Mouse (Mus musculus) liver, postnatal 0 days (tissue): ENCODE data around the gene Gper1. TPM values are rescaled to one million over a fixed set of nuclear protein-coding genes. Genes with fewer than 3 reads are reported as not detected.

ENCODE experiments used
- ATAC-seq: fragments of 200-750 bp; cut with Nextera tagmentation; 2 replicates; pipeline ENCODE4 v1.8.0; 2017; ENCODE audit warnings: mild to moderate bottlenecking, moderate library complexity
- DNase-seq: peaks from one replicate; pipeline ENCODE4 v3.0.0-alpha.2; 2016
- H3K27ac ChIP-seq: fragments of 300-500 bp; sonication (generic); 2 replicates; pipeline ENCODE4 v1.5.1; 2014; ENCODE audit warnings: antibody characterized with exemption, moderate library complexity, mild to moderate bottlenecking, low read depth
- H3K27me3 ChIP-seq: fragments of 300-500 bp; sonication (generic); 2 replicates; pipeline ENCODE4 v1.6.1; 2014; ENCODE audit warnings: low read length, control low read depth, mixed read lengths; ENCODE audit not compliant: insufficient read depth
- H3K36me3 ChIP-seq: fragments of 300-500 bp; sonication (generic); replicated peaks from 2 replicates; pipeline ENCODE4 v1.6.1; 2014; ENCODE audit warnings: mild to moderate bottlenecking, control low read depth, low read length, moderate library complexity, mixed read lengths; ENCODE audit not compliant: insufficient read depth
- H3K4me1 ChIP-seq: fragments of 300-500 bp; sonication (generic); 2 replicates; pipeline ENCODE4 v1.6.1; 2014; ENCODE audit warnings: antibody characterized with exemption, mild to moderate bottlenecking, control low read depth; ENCODE audit not compliant: insufficient read depth
- H3K4me2 ChIP-seq: fragments of 300-500 bp; sonication (generic); 2 replicates; pipeline ENCODE4 v1.6.1; 2014; ENCODE audit warnings: low read depth, mild to moderate bottlenecking, low read length, moderate library complexity, mixed read lengths
- H3K4me3 ChIP-seq: fragments of 300-500 bp; sonication (generic); 2 replicates; pipeline ENCODE4 v1.5.1; 2014; ENCODE audit warnings: low read depth, low read length
- H3K9ac ChIP-seq: fragments of 300-500 bp; sonication (generic); replicated peaks from 2 replicates; pipeline ENCODE4 v1.6.1; 2014; ENCODE audit warnings: mild to moderate bottlenecking, moderate library complexity
- H3K9me3 ChIP-seq: fragments of 300-500 bp; sonication (generic); 2 replicates; pipeline ENCODE4 v1.6.1; 2016; ENCODE audit warnings: mild to moderate bottlenecking, control low read depth, low read length, mixed read lengths
- CTCF ChIP-seq: sonication (generic); IDR thresholded peaks from 2 replicates; pipeline ENCODE4 v1.5.1; 2016; ENCODE audit warnings: antibody characterized with exemption, low read depth
- EP300 ChIP-seq: IDR thresholded peaks from 2 replicates; pipeline ENCODE4 v1.6.1; 2016; ENCODE audit warnings: antibody characterized with exemption, low read depth, mild to moderate bottlenecking
- WGBS: fragments of 180-500 bp; shearing (Covaris S2); extraction: QIAGEN DNeasy Blood & Tissue Kit; methylation state at CpG from one replicate; pipeline ENCODE4 v1.1.7; 2014; ENCODE audit not compliant: insufficient replicate concordance; 5-methylcytosine and 5-hydroxymethylcytosine counted together
- polyA plus RNA-seq: library from polyadenylated mRNA; unstranded; fragments of >200 nt; fragmentation: Nextera tagmentation; extraction: Ambion mirVana; gene quantifications from 2 replicates; pipeline ENCODE4 v1.2.1, GENCODE M21; 2015

The Gper1 gene
- polyA plus RNA-seq, 1 experiment from 2014 or later, result 0.09 TPM

DNA sequence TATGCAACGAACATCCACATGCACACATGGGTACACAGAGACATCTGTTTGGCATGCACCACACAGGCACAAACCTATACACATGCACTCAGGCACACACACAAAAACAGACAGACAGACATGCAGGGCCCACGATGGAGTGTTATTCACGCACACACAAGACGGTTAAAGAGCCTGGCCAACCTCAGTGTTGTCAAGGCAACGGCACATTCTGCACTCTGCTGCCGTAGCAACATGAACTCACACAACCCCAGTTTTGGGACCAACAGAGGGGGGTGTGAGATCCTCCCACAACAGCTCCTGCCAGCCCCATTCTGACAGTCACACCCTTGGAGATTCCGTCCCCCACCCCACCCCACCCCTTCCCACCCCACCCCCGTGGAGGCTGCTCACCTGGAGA lies 12.0 kb downstream of the Gper1 start:
- 72% methylated on average over 8 of the region's 8 CpGs for WGBS
- Histone ChIP-seq H3K9ac (no peak overlapping the region), H3K36me3 (no peaks in the 10 kb centered on the region), H3K27ac (no peak overlapping the region), H3K9me3 (no peaks in the 10 kb centered on the region), H3K27me3 (no peaks in the 10 kb centered on the region), H3K4me3 (no peak overlapping the region), H3K4me2 (no peak overlapping the region), H3K4me1 (peaks cover 4% of the 10 kb centered on the region; the same call in 1 of the 2 replicates)
- no peak for ATAC-seq
- no peak for DNase-seq
- no peak for TF ChIP-seq CTCF
- no peak for TF ChIP-seq EP300

DNA sequence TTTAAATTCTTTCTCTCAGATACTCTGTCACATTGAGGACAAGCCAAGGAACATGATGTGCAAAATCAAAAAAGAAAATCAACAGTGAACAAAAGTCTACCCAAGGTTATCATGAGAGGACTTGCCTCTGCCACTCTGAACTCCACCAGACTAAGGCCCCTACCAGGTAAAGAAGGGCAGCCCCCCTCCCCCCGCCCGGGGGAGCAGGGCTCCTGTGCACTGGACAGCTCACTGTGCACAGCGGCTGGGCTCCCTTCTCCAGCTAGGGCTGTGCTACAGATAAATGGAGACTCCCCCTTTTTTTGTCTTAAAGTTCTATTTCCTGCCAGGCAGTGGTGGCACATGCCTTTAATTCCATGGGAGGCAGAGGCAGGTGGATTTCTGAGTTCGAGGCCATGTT lies 14.8 kb downstream of the Gper1 start:
- WGBS, result 79% methylated on average over 4 of the region's 4 CpGs
- Histone ChIP-seq H3K4me3 (no peak overlapping the region), H3K4me2 (no peak overlapping the region), H3K36me3 (no peaks in the 10 kb centered on the region), H3K9ac (no peak overlapping the region), H3K27me3 (no peaks in the 10 kb centered on the region), H3K27ac (peak overlapping the region; percentile 22; the same call in 1 of the 2 replicates), H3K4me1 (peaks cover 4% of the 10 kb centered on the region; the same call in 1 of the 2 replicates), H3K9me3 (no peaks in the 10 kb centered on the region)
- DNase-seq (no peak), ATAC-seq (no peak)
- TF ChIP-seq CTCF, result no peak
- TF ChIP-seq EP300, result no peak

- ATAC-seq, result no peak
- no peak overlapping the region for H3K27ac ChIP-seq
- H3K4me3 ChIP-seq, result no peak overlapping the region
- no peak overlapping the region for H3K4me2 ChIP-seq
- TF ChIP-seq EP300 (no peak), CTCF (no peak)
- no peaks in the 10 kb centered on the region for H3K9me3 ChIP-seq
- no peak for DNase-seq
- 83% methylated on average over 12 of the region's 12 CpGs for WGBS
- no peaks in the 10 kb centered on the region for H3K27me3 ChIP-seq
- no peak overlapping the region for H3K9ac ChIP-seq
- H3K4me1 ChIP-seq, result peaks cover 4% of the 10 kb centered on the region; the same call in 1 of the 2 replicates
- no peaks in the 10 kb centered on the region for H3K36me3 ChIP-seq
Observed at GRCm38 (mm10) chr5:139438440-139438839, 15.5 kb downstream of the Gper1 start.

DNA sequence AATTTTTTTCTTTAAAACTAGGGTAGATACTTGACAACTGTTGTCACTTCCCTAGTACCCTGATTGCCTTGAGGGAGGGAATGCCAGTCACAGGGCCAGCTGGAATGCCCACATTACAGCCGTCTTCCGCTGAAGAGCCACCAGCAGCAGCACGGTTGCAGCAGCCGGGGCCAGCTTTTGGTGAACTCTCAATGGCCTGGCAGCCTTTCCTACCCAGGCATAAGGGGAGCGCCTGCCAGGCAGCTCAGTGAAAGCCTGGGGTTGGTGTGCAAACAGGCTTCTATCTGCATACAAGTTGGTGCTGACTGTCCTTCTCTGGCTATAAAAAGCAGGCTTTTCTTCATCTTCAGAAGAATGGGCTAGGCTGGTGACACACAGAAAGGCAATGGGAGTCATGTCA lies 17.5 kb downstream of the Gper1 start:
- 91% methylated on average over 5 of the region's 5 CpGs for WGBS
- ATAC-seq, result no peak

DNA sequence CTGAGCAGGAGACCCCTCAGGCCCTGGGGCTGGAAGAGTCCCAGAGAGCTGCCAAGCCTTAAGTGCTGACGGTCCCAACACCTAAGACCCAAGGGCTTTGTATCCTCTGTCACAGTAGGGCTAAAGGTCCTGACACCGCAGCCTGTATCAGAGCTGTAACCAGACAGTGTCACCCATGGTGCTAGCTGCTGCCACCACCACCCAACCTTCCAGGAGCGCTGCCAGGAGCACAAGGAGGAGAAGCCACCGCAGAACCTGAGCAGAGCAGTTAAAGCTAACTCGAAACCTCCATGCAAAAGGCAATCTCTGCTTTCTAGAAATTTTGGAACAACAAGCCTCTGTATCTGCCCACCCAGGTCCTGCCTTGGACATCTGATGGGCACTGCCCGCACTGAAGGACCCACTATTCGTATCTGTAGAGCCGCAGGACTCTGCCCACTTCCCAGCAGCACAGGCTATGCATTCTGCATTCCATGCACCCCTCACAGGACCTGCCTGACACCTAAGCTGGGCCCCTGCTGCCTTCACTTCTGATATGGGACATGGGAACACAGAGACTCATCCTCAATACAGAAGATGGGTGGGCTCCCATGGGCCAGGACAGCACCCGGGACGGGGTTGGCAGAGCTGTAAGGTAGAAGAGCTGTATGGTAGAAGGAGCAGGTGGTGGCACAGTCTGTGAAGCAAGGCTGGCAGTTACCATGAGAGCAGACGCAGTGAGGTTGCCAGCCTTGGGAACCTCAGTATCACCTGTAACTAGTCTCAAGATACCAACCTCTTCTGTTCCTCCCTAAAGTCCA lies 18.2 kb downstream of the Gper1 start:
- TF ChIP-seq EP300, result no peak
- TF ChIP-seq CTCF, result no peak
- H3K4me1 ChIP-seq, result peaks cover 4% of the 10 kb centered on the region; the same call in 1 of the 2 replicates
- H3K9me3 ChIP-seq, result no peaks in the 10 kb centered on the region
- no peaks in the 10 kb centered on the region for H3K27me3 ChIP-seq
- H3K4me3 ChIP-seq, result no peak overlapping the region
- no peaks in the 10 kb centered on the region for H3K36me3 ChIP-seq
- ATAC-seq (no peak), DNase-seq (no peak)
- H3K27ac ChIP-seq, result no peak overlapping the region
- no peak overlapping the region for H3K4me2 ChIP-seq
- 85% methylated on average over 11 of the region's 11 CpGs for WGBS
- no peak overlapping the region for H3K9ac ChIP-seq

More for the DNA sequence above, 17.5 kb downstream of the Gper1 start:
- DNase-seq, result no peak
- Histone ChIP-seq H3K9me3 (no peaks in the 10 kb centered on the region), H3K9ac (no peak overlapping the region), H3K4me1 (peaks cover 4% of the 10 kb centered on the region; the same call in 1 of the 2 replicates), H3K4me2 (no peak overlapping the region), H3K36me3 (no peaks in the 10 kb centered on the region), H3K27me3 (no peaks in the 10 kb centered on the region), H3K4me3 (no peak overlapping the region), H3K27ac (no peak overlapping the region)
- TF ChIP-seq CTCF (no peak), EP300 (no peak)

- Histone ChIP-seq H3K4me2 (no peak overlapping the region), H3K4me1 (peaks cover 4% of the 10 kb centered on the region; the same call in 1 of the 2 replicates), H3K36me3 (no peaks in the 10 kb centered on the region), H3K4me3 (no peak overlapping the region), H3K27me3 (no peaks in the 10 kb centered on the region), H3K9me3 (no peaks in the 10 kb centered on the region), H3K27ac (no peak overlapping the region), H3K9ac (no peak overlapping the region)
- TF ChIP-seq CTCF (no peak), EP300 (no peak)
- DNase-seq (no peak), ATAC-seq (no peak)
- 85% methylated on average over 2 of the region's 2 CpGs for WGBS
Observed at GRCm38 (mm10) chr5:139441726-139442018, 18.7 kb downstream of the Gper1 start.
